Mouse (Mus musculus) CH12.LX (cell line): ENCODE measurements around the gene Prrxl1.

ENCODE experiments used
- CTCF ChIP-seq, 2 experiments: IDR thresholded peaks in 1 of 2; conservative IDR thresholded peaks in 1 of 2; 2 replicates each; pipeline ENCODE4 v1.5.1; 2011 to 2012; ENCODE audit warnings: low read depth in 2 of 2, low read length in 2 of 2, improper control_type of control experiment in 1 of 2, inconsistent platforms in 1 of 2, mild to moderate bottlenecking in 1 of 2, moderate library complexity in 1 of 2
- EP300 ChIP-seq: IDR thresholded peaks from 2 replicates; pipeline ENCODE4 v1.6.1; 2011; ENCODE audit warnings: low read length, improper control_type of control experiment
- HCFC1 ChIP-seq: IDR thresholded peaks from 2 replicates; pipeline ENCODE4 v1.6.1; 2012; ENCODE audit warnings: low read depth, mild to moderate bottlenecking, inconsistent platforms, low read length, improper control_type of control experiment
- IRF4 ChIP-seq: IDR thresholded peaks from 2 replicates; pipeline ENCODE4 v1.6.1; 2014; ENCODE audit warnings: low read depth, mild to moderate bottlenecking, inconsistent platforms, low read length, improper control_type of control experiment
- MAX ChIP-seq: IDR thresholded peaks from 2 replicates; pipeline ENCODE4 v1.6.1; 2011; ENCODE audit warnings: low read length, improper control_type of control experiment
- MEF2A ChIP-seq: IDR thresholded peaks from 2 replicates; pipeline ENCODE4 v1.6.1; 2014; ENCODE audit warnings: low read depth, mild to moderate bottlenecking, inconsistent platforms, low read length, improper control_type of control experiment, borderline replicate concordance
- NRF1 ChIP-seq: IDR thresholded peaks from 2 replicates; pipeline ENCODE4 v1.6.1; 2014; ENCODE audit warnings: low read depth, mild to moderate bottlenecking, inconsistent platforms, low read length, improper control_type of control experiment, moderate library complexity
- SMC3 ChIP-seq: IDR thresholded peaks from 2 replicates; pipeline ENCODE4 v1.6.1; 2011; ENCODE audit warnings: low read depth, low read length, improper control_type of control experiment

GRCm38 (mm10) chr14:32561428-32561827 is 37.8 kb upstream of the Prrxl1 start:
- TF ChIP-seq EP300 (no peak), CTCF (conservative IDR thresholded peaks at IDR 0.05 in 1 of 2, IDR thresholded peaks at IDR 0.05 in 1 of 2; ENCODE audit: low read depth in 2 of 2, low read length in 2 of 2) (no peak), NRF1 (no peak), MEF2A (no peak), HCFC1 (no peak), MAX (no peak), SMC3 (no peak), IRF4 (no peak)
